Mouse (Mus musculus): Measurements from ENCODE around the gene Cactin.

DNA sequence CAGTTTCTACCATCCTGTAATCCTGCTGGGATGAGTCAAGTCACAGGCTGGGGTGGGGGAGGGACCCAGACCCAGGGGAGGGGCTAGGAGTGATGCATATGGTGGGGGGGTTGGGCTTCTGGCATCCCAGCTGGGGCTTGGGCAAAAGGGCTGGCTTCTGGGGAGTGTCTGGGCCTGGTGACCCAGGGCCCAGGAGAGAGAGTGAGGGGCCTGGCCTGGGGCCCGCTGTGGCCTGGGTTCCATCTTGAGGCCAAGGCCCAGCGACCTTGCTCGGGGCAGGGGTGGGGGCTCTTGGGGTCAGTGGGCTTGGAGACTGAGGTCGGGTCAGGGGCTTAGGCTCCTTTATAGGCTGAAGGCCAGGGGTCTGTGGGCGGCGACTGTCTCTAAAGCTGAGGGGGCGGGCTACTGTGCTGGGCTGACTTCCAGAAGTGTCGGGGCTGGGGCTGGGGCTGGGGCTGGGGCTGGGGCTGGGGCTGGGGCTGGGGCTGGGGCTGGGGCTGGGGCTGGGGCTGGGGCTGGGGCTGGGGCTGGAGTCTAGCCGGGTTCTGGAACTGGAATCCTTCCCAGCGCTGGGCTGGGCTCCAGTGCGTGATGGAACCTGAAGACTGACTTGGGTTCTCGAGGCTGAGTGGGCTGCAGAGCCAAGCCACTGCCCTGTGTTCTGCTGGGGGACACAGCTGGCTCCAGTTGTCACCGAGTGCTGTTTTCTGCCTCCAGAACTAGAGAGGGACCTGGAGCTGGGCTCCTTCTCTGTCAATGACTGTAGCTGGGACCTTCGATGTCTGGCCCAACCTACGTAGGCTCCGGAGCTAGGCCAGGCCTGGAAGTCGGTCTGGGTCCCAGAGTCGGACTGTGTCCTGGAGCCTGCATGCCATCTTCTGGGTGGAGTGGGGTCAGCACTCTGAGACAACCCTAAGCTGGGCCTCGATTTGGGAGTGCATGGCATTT lies 14.8 kb downstream of the Cactin start:
- TF ChIP-seq CTCF (IDR thresholded peaks at IDR 0.05; ENCODE audit: low read depth) (no peak), EP300 (IDR thresholded peaks at IDR 0.05; ENCODE audit: low read depth) (no peak)

Measured in heart, postnatal 0 days (tissue).